Mouse (Mus musculus): ENCODE data around the gene Sdhaf4. TPM values are rescaled to one million over a fixed set of nuclear protein-coding genes. Genes with fewer than 3 reads are reported as not detected.
"Not testable (repeated sequence)": the region's sequence is repeated elsewhere in the genome, so short reads cannot be mapped to it uniquely, and the experiment has no call there.

Sdhaf4 gene
- polyA plus RNA-seq (2017; shearing (Covaris generic)) = 10 to 100 TPM; 83.4 to 98.8 (median 83.7) TPM

DNA sequence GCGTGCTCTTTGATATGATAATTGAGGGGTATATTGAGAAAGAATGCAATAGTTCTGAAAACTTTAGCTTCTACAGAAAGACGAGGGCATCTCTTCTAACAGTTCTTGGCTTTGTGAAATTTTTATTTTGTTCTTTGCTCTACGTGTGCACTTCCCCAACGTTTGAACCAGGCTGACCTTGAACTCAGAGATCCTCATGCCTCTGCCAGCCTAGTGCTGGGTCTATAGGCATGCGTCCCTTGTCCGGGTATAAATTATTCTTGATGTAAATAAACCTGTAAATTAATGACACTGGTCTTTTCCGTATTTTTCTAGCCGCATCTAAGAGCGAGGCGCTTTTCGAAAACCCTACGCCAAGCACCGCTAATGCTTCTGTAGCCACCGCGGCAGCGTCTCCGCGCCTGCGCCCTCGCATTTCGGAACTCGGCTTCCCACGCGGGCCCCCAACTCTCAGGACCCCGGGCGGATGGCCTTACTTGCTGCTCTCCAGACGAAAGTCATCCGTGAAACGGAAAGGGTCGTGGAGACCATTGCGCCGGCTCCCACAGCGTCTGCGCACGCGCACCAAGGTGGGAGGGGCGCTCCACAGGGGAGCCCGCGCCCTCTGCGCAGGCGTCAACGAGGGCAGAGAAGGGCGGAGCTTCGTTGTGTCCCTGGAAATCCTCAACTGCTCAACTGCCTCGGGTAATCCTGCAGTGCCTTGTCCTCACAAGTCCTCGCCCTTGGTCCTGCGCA lies at the start of gene Sdhaf4:
Sdhaf4 (minus strand) TSS at position 587 of the 735 bp plus-strand sequence.
- ATAC-seq = peak; percentile 93

DNA sequence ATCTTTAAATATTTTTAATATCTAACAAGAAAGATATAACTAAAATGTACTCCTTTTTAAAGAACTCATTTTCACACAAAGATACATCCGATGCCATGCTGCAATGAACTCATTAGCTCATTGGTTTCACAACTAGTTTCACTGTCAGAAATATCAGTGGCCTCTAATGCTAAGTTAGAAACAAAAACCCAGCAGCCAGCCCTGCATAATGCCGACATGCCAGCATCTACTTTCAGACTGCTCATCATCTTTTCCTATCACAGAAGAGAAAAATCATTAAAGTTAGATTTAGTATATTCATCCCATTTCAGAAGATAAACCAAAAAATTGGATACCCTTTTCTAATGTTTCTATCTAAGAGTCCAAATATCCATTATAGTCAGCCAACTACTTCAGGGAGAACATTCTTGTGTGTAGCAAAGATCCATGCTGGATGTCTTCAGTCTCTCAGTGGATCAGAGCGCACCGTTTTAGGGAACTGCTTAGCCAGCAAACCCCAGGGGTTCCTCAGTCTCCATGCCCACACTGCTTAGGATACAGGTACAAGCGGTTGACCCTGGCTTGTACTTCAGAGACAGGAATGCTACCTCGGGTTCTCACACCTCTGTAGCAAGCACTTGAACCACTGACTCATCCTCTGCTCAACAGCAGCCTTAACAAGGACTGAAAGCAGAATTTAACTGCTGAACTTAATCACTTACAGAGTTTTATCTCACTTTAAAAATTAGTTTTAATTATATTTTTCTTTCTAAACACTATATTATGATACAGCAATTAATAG lies 41.5 kb upstream of the Sdhaf4 start:
- no peak for ATAC-seq

DNA sequence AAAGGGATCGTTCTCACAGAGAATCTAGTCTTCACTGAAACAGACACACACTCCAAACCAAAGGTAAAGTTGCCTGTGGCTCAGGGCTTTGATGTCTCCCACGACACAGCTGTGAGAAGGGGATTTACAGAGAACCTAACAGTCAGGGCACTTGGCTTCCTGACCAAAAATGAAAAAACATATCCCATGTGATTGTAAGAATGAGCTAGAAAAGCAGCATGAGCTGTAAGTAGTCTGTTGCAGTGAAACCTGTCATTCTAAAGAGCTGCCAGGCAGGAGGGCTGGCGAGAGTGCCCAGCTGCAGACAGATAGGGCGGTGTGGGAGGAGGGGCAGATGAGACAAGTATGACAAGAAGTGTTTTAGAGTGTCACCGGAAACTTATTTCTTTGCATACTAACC lies 40.2 kb upstream of the Sdhaf4 start:
- peak; percentile 61 for ATAC-seq

DNA sequence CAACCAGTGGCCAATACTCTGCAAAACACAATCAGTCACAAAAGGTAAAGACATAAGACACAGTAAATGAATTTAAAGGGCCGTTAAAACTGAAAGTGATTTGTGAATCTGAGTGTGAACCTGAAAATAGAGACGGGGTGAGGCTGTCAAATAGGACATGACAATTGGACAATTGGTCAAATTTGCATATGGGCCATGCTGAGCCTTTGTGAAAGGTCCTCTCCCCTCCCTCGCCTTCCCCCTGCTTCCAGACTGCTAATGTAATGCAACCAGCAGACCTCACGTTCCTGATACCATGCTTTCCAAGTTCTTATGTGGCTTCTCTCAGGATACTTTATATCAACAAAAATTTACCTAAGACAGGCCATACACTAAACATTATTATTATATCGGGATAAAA lies 37.6 kb upstream of the Sdhaf4 start:
- ATAC-seq = no peak

DNA sequence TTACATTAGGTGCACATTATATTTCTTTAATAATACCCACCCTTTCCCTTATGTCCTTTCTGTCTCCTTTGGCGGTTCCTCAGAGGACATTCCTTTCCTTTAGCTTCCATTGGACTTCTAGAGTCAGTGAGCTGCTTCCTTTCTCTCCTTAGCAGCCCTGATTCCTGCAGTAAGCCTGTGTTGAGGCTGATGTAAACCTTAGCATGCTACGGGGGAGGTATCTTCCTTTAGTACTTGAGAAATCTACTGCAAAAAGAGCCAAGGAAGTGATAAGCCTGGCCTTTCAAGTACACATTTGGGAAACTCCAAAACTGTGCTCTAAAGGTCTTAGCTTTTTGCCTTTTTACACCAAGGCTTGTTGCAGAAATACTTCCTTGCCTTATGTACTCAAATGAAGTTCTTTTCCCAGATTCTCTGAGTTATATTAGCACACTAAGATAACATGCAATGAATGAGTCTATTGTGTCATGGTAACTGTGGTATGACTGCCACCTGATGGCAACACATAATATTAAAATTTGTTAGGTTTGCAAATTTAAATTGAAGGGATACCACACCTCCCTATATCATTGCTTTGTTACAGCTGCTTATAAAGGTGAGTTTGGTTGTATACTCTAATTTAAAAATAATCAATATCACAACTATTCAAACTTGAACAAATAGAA lies 28.4 kb upstream of the Sdhaf4 start:
- ATAC-seq = peak; percentile 75

DNA sequence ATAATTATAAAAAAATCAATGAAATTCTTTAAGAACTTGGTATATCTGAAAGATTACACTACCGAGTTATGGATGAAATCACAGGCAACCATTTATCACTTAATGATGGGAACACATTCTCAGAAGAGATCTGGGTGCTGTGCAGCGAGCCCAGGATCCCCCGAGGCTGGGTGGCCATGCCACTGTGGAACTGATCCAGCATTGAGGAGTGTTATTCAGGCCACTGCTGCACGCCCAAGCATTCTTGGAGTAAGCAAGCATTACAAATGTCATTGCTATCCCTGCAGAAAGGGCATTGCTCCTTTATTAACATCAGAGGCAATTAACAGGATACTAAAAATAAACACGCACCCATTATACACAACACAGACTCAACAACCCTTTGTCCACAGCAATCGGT lies 5.4 kb upstream of the Sdhaf4 start:
- no peak for ATAC-seq

DNA sequence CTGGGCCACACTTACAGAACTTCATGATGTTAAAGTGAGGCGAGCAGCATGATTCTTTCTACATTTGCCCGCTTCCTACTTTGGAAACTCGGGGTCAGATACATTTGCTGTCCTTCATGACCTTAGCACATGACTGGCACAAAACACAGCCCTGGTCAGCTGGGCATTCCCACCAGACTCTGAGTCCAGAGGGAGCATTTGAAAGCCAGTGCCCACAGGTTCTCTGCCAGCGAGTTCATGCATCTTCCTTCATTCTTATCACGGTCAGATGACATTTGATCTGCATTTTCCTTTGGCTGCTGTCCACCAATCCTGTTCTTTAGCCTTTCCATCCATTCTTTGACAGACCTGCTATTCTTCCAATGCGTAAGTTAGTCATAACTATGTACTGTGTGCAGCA lies 4.6 kb upstream of the Sdhaf4 start:
- no peak for ATAC-seq

DNA sequence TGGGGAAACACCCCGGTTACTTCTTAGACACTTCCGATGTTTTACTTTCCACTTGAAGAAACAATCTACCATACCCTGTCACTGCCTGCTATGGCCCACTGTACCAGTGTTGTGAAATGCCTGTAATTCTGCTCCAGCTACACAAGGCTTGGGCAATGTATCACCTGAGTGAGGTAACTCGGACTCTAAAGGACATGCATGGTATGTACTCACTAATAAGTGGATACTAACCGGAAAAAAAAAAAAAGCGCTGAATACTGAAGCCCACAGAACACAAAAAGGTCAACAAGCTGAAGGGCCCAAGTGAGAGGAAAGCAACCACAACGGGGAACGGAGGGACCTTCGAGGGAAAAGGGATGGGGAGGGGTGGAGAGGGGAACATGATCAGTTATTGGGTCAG lies 2.2 kb upstream of the Sdhaf4 start:
- ATAC-seq = no peak

DNA sequence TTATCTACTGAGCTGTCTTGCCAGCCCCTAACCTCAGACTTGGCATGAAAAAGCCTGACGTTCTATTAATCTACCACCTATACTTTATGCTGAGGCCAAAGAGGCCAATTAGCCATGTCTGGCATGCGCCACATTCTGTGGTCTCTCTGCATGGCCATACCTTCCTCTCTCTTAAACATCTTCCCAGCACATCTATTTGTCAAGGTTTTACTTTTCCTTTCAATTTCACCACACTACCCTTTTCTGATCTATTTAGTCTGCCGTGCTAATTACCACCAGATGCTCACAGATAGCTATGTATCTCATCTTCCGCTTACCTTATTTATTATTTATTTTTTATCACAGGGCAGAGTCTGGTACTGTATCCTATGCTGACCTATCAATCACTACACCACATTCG lies 6.1 kb downstream of the Sdhaf4 start:
- ATAC-seq = peak; percentile 63

DNA sequence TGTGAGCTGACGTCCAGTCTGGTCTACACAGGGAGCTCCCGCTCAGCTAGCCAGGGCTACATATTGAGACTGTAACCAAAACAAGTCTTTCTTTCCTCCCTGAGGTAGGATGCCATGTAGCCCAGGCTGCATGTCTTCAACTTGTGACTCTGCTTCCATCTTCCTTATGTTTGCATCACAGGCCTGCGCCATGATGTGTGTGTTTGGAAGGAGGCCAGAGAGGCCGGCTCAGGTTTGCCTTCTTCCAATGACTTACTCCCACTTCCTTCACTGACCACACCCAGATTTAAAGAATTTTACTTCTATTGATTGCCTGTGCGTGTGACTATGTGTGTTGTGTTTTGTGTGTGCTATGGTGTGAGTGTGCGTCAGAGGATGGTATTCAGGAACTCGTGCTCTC lies 6.6 kb downstream of the Sdhaf4 start:
- ATAC-seq = peak; percentile 21

DNA sequence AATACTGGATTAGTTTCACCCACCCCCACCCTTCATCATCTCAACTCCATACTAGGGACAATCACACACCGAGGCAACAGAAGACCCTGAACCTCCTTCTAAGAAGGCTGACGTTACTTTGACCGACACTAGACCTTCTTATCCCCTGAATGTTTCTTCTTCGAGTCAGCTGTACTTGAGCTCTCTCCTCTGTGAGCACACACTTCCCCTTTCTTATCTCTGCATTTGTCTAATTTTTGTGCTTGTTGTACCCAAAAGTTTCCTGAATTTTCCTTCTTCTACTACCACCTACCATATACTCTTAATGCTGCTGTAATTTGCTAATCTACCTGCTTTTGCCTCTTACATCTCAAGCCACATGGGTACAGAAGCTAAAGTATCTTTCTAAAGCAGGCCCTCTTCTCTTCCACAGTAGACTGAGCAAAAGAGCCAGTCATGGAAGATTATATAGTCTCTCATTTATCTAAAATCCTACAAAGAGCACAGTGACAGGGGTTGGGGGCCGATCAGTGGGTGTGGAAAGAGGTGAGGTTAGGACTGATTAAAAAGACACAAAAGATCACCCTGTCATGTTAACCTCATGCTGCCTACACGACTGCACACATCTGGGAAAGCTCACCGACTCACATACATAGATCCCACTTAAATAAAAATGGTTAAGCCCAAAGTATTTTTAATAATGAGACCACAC lies 7.2 kb downstream of the Sdhaf4 start:
- no peak for ATAC-seq

DNA sequence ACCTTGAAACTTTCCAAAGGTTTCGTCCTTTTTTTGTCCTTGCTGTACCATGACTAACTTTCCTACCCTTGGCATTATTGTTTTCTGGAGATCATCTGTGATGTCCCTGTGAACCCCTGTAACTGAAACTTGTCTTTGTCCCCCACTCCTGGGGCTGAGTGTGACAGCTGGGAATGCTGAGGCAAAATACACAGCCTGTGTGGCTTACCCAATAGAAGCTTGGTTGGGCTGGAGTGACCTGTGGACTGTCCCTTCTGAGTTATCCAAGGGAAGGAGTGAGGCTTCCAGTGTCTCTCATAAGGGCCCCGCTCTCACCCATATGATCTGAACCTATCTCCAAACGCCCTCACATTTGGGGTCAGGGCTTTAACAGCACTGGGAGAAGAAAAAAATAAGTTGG lies 8.0 kb downstream of the Sdhaf4 start:
- no peak for ATAC-seq

DNA sequence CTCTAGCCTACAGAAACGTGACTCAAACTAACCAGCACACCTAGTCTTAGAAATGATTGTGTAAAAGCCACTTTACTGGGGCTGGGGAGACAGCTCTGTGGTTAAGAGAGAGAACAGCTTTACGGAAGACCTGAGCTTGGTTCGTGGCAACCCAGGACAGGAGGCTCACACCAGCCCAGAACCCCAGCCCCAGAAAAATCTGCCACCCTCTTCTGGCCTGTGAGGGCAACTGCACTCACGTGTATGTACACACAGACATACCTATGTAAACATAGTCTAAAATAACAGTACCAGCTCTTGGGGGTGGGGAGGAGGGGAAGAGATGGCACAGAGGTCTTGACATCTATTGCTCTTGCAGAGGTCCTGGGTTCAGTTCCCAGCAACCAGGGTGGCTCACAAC lies 10.0 kb downstream of the Sdhaf4 start:
- no peak for ATAC-seq

DNA sequence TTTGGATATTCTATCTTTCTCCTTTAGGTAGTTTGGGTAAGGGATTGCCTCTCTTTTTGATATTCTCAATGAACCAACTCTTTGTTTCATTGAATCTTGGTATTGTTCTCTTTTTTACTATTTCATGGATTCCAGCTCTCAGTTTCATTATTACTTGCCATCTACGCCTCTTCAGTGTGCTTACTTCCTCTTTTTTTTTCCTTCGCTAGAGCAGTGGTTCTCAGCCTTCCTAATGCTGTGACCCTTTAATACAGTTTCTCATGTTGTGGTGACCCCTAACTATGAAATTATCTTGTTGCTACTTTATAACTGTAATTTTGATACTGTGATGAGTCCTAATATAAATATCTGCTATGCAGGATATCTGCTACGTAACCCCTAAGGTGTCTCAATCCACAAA lies 22.3 kb downstream of the Sdhaf4 start:
- ATAC-seq = no peak

DNA sequence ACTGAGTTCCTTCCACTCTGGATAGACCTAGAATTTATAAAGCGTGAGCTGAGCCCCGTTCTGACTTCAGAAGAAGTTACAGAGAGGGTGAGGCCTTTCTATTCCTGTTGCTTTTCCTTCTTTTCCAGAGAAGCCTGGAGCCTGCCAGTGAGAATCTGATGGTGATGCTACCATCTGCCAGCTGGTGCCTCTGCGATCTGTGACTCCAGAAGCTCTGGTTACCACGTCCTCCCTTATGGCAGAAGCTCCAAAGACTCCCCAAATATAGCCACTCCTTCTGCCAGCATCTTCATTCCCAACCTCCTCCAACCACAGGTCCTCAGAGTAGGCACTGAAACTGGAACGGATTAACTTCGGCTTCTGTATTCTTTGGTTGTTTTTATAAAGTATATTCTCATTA lies 27.2 kb downstream of the Sdhaf4 start:
- no peak for ATAC-seq

DNA sequence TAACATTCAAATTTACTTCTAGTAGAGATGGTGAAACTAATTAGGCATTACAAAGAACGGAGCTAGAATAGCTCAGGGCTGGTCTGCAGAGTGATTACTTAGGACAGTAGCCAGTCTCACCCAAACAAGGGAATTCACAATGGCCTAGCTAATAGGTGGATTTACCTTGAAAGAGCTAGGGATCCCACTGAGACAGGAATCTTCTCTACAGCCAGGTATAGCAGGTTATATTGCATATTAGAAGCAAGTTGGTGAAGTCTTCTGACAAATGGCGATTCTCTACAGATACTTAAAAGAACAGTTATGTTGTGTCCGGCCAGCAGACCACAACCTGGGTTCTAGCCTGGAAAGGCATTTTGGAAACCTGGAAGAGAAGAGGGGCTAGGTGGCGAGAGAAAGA lies 34.3 kb downstream of the Sdhaf4 start:
- not testable (repeated sequence) for ATAC-seq

DNA sequence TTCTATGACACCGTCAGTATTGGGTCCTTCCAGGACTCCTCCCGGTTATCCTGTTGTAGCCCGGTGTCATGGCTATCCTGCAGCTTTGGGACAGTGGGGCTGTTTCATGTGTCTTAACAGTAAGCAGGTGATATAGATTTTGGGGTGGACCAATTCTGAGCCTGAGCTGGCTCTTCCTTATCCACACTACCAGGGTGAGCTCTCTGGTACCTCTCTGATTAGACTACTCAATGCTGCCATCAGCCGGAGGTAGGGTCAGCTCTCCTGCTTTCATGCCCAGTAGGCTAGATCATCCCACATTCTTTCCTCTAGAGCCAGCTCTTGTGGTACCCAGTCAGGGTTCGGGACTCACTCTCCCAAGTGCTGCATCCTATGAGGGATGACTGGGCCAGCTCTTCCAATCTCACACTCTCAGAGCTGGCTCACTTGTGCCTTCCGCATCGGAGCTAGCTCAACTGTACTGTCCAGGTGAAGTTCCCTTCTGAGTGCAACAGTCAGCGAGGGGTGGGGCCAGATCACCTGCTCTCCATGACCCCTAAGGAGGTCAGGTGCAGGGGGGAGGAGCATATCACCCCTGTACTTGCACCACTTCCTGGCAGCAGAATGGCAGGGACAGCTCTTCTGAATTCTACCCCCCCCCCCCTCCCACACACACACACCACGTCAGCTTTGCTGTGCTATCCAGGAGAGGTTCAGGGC lies 37.3 kb downstream of the Sdhaf4 start:
- ATAC-seq = no peak

DNA sequence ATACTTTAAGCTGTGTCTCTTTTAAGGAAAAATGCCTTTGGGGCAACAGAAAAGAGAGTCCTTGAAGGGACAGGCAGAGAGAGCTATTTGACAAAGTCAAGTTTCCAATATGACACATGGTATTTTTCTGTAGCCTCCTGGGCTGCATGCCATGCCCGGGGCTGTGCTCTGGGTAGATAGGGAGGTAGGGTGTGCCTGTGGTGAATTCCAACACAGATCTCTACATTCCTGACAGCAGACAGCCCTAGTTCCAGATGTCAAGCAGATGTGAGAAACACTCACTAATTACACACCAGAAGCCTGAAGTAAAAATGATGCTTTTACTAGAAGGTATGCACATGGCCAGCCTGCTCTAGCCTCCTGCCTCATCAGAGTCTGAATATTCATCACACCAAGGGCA lies 39.2 kb downstream of the Sdhaf4 start:
- ATAC-seq = no peak

DNA sequence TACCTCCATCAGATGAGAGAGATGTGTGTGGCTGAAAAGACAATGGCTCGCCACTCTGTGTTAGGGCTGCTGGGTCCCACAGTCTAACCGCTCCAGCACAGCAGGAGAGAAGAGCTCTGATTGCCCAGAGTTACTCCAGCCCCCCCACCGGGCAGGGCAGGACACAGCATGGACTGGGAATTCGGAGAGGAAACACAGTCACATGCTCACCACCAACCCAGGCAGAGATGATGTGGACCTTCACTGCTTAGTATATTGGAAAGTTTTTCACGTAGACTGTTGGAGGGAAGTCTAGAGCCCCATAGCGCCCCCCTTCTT lies 46.1 kb downstream of the Sdhaf4 start:
- ATAC-seq = peak; percentile 22

DNA sequence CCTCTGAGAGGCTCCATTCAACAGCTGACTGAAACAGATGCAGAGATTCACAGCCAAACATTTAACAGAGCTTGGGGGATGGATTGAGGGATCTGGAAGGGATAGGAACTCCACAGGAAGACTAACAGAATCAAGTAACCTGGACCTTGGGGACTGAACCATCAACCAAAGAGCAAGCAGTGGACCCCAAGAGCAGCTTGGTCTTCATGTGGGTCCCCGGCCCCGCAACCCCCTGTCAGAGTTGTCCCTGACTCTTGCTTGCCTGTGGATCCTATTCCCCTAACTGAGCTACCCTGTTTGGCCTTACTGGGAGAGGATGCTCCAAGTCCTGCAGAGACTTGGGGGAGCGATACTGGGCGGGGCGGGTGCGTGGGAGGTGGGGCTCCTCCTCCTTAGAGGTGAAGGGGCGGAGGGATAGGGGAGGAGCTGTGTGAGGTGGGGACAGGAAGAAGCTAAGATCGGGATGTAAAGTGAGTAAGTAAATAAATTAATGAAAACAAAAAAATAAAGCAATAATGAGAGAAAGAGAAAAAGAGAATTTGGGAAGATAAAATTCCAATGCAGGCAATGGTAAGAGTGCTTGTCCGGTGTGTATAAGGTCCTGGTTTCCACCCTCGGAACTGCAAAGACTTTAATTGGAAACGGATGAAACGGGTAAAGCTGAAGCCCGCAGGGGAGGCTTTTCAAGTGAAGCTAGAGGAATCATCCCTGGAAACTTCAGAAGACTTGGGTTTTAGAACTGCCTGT lies 46.6 kb downstream of the Sdhaf4 start:
- ATAC-seq = peak; percentile 91

DNA sequence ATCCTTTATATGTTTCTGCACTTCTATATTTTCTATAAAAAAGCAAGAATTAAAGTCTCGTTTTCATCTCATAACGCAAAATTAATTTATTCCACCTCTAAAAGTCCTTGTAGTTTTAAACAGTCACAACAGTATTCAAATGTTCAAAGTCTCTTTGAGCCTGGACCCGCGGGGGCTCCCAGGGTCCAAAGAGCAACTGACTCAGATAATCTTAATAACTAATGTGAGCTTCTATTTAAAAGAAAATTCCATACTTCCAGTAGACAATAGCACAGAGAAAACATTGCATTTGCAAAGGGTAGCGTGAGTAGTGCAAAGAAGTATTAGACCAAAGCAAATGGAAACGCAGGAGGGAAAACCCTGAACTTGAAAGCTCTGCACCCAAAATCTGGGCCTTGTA lies 47.4 kb downstream of the Sdhaf4 start:
- ATAC-seq = no peak

DNA sequence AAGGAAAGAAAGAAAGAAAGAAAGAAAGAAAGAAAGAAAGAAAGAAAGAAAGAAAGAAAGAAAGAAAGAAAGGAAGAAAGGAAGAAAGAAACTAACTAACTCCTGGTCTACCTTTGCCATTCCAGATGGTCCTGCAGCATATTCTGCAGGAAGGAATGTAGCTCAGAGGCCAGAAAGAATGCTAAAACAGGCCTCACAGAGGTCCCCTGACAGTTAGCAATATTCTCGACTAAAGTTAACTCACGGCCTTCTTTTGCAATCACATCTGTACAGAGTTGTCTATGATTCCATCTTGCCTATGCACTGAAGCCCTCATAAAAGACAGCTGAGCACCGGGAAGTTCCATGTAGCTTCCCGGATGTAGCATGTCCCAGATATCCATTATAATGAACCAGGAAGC lies 49.9 kb downstream of the Sdhaf4 start:
- ATAC-seq = no peak
